ENCODE assay signal across 8 mouse cellular contexts in genomic region chr17:56830411-56831110, GRCm38 (mm10). TPM values are rescaled to one million over a fixed set of nuclear protein-coding genes. Genes with fewer than 3 reads are reported as not detected.
A peak's percentile ranks its signal among the peaks of the same experiment; 100 is the strongest.
DNase-seq lines count a peak whose midpoint lies in the region; ATAC-seq and TF ChIP-seq lines count a peak whose summit lies in the region.

Rfx2 (minus strand) TSS chr17:56831013.

- H3K36me3 ChIP-seq in kidney, postnatal 0 days (ENCODE audit: insufficient read depth, low read length), result no peaks in the 10 kb centered on the region
- H3K36me3 ChIP-seq in forebrain, embryonic 16.5 days (ENCODE audit: control insufficient read depth, insufficient read depth), result no peaks in the 10 kb centered on the region
- H3K36me3 ChIP-seq in liver, embryonic 15.5 days (replicated peaks), result no peaks in the 10 kb centered on the region
- no peaks in the 10 kb centered on the region for H3K36me3 ChIP-seq in stomach, postnatal 0 days (ENCODE audit: control insufficient read depth, insufficient read depth, low read length)

- H3K4me1 ChIP-seq in kidney, postnatal 0 days (replicated peaks; ENCODE audit: insufficient read depth, low read length), result peaks cover 7% of the 10 kb centered on the region; the same call in 1 of the 2 replicates
- H3K4me1 ChIP-seq in forebrain, embryonic 16.5 days (replicated peaks; ENCODE audit: control insufficient read depth, insufficient read depth, low read length), result peaks cover 13% of the 10 kb centered on the region
- H3K4me1 ChIP-seq in liver, embryonic 15.5 days (replicated peaks), result peaks cover 60% of the 10 kb centered on the region
- 0 out of 2 replicates have a peak, but pooled peaks cover 3% of the 10 kb centered on the region for H3K4me1 ChIP-seq in stomach, postnatal 0 days (replicated peaks; ENCODE audit: control insufficient read depth, insufficient read depth)

- ATAC-seq in kidney, postnatal 0 days (replicated peaks; ENCODE audit: low FRiP score, low read depth), result no peak
- no peak for ATAC-seq in forebrain, embryonic 16.5 days
- peak; percentile 7; the same call in 1 of the 2 replicates for ATAC-seq in liver, embryonic 15.5 days (ENCODE audit: insufficient read depth)
- ATAC-seq in stomach, postnatal 0 days (ENCODE audit: low FRiP score, low TSS enrichment), result no peak
- ATAC-seq in CD4-positive, CD25-positive, alpha-beta regulatory T cell, adult 4 months, result no peak
- ATAC-seq in granulocyte monocyte progenitor cell, adult 5-6 weeks (replicated peaks; ENCODE audit: poor library complexity, severe bottlenecking), result no peak

- TF ChIP-seq EP300 in stomach, postnatal 0 days (optimal IDR thresholded peaks at IDR 0.05), result no peak

- H3K4me3 ChIP-seq in kidney, postnatal 0 days (replicated peaks; ENCODE audit: low read depth, low read length), result peak within 1 kb of the TSS; percentile 61
- peak within 1 kb of the TSS; percentile 51 for H3K4me3 ChIP-seq in forebrain, embryonic 16.5 days (replicated peaks; ENCODE audit: low read length)
- peak within 1 kb of the TSS; percentile 87 for H3K4me3 ChIP-seq in liver, embryonic 15.5 days (replicated peaks)
- peak within 1 kb of the TSS; percentile 66 for H3K4me3 ChIP-seq in stomach, postnatal 0 days (ENCODE audit: low read depth, low read length)

- H3K27me3 ChIP-seq in kidney, postnatal 0 days (ENCODE audit: insufficient read depth, low read length), result no peaks in the 10 kb centered on the region
- H3K27me3 ChIP-seq in forebrain, embryonic 16.5 days (replicated peaks; ENCODE audit: control insufficient read depth, insufficient read depth, low read length), result peaks cover 3% of the 10 kb centered on the region; the same call in 1 of the 2 replicates
- H3K27me3 ChIP-seq in liver, embryonic 15.5 days, result peaks cover 17% of the 10 kb centered on the region; the same call in 1 of the 2 replicates
- no peaks in the 10 kb centered on the region for H3K27me3 ChIP-seq in stomach, postnatal 0 days (ENCODE audit: control insufficient read depth, insufficient read depth, low read length)

- TF ChIP-seq CTCF in kidney, postnatal 0 days (IDR thresholded peaks at IDR 0.05; ENCODE audit: low read depth), result no peak
- TF ChIP-seq CTCF in stomach, postnatal 0 days (IDR thresholded peaks at IDR 0.05; ENCODE audit: low read depth), result no peak

- peak within 1 kb of the TSS; percentile 51; the same call in 1 of the 2 replicates for H3K9ac ChIP-seq in kidney, postnatal 0 days (ENCODE audit: low read depth, low read length)
- peak within 1 kb of the TSS; percentile 48 for H3K9ac ChIP-seq in forebrain, embryonic 16.5 days (replicated peaks; ENCODE audit: low read depth, low read length)
- peak within 1 kb of the TSS; percentile 90 for H3K9ac ChIP-seq in liver, embryonic 15.5 days
- peak within 1 kb of the TSS; percentile 70 for H3K9ac ChIP-seq in stomach, postnatal 0 days (ENCODE audit: low read length)

- WGBS in kidney, postnatal 0 days, result under 1% methylated on average over 33 of the region's 62 CpGs
- WGBS in forebrain, embryonic 16.5 days, result under 1% methylated on average over 25 of the region's 62 CpGs
- under 1% methylated on average over 56 of the region's 62 CpGs for WGBS in liver, embryonic 15.5 days (ENCODE audit: insufficient replicate concordance)
- under 1% methylated on average over 11 of the region's 62 CpGs for WGBS in stomach, postnatal 0 days

- DNase-seq in kidney, postnatal 0 days (ENCODE audit: low spot score), result peak; percentile 9
- DNase-seq in kidney, postnatal 14 days, result no peak
- peak; percentile 6 for DNase-seq in brain, adult 2 months (ENCODE audit: low read depth, low spot score)
- DNase-seq in stomach, postnatal 0 days (ENCODE audit: low spot score), result no peak

- no peaks in the 10 kb centered on the region for H3K9me3 ChIP-seq in kidney, postnatal 0 days (replicated peaks; ENCODE audit: low read length)
- no peaks in the 10 kb centered on the region for H3K9me3 ChIP-seq in forebrain, embryonic 16.5 days (ENCODE audit: control insufficient read depth, low read length)
- no peaks in the 10 kb centered on the region for H3K9me3 ChIP-seq in liver, embryonic 15.5 days (replicated peaks)
- H3K9me3 ChIP-seq in stomach, postnatal 0 days (ENCODE audit: control insufficient read depth, low read length), result no peaks in the 10 kb centered on the region

- peak within 1 kb of the TSS; percentile 94 for H3K4me2 ChIP-seq in kidney, postnatal 0 days (ENCODE audit: low read length)
- peak within 1 kb of the TSS; percentile 64 for H3K4me2 ChIP-seq in forebrain, embryonic 16.5 days (ENCODE audit: low read length)
- H3K4me2 ChIP-seq in liver, embryonic 15.5 days, result peak within 1 kb of the TSS; percentile 87
- H3K4me2 ChIP-seq in stomach, postnatal 0 days (replicated peaks; ENCODE audit: low read depth), result peak within 1 kb of the TSS; percentile 89

- no peak within 1 kb of the TSS for H3K27ac ChIP-seq in kidney, postnatal 0 days
- H3K27ac ChIP-seq in forebrain, embryonic 16.5 days (ENCODE audit: low read length), result no peak within 1 kb of the TSS
- peak within 1 kb of the TSS; percentile 94 for H3K27ac ChIP-seq in liver, embryonic 15.5 days (replicated peaks)
- no peak within 1 kb of the TSS for H3K27ac ChIP-seq in stomach, postnatal 0 days (replicated peaks)

RNA-seq across cellular contexts. Expression of gene Rfx2, which starts in this region (rescaled TPM):
- polyA plus RNA-seq in kidney, postnatal 0 days (2015; fragmentation: Nextera tagmentation; extraction: Ambion mirVana), result 1.6 and 2.1 TPM in 2 replicates
- 3.7 and 4.2 TPM in 2 replicates for polyA plus RNA-seq in forebrain, embryonic 16.5 days (2015; fragmentation: Nextera tagmentation; extraction: Ambion mirVana)
- polyA plus RNA-seq in liver, embryonic 15.5 days (2015; fragmentation: Nextera tagmentation; extraction: Ambion mirVana), result 11.9 and 14.6 TPM in 2 replicates
- polyA plus RNA-seq in stomach, postnatal 0 days (2015; fragmentation: Nextera tagmentation; extraction: Ambion mirVana), result 3.2 and 3.3 TPM in 2 replicates
- polyA plus RNA-seq in CD4-positive, CD25-positive, alpha-beta regulatory T cell, adult 4 months (2017; shearing (Covaris generic)), result 1 to 10 TPM; 1.2 to 2.1 TPM
- total RNA-seq in granulocyte monocyte progenitor cell, adult 5-6 weeks (2014; fragmentation: Nextera tagmentation), result 4.4 and 6.4 TPM in 2 replicates
- 1.6 and 2.8 TPM in 2 replicates for total RNA-seq in granulocyte monocyte progenitor cell, adult 5-6 weeks (2017)

Comparison
In these comparisons a context has a peak if more than half of its experiments do, and no peak if none do; other contexts are left out.
1. DNase-seq: peak in kidney, postnatal 0 days (single experiment) and brain, adult 2 months (single experiment); none in kidney, postnatal 14 days (single experiment) and stomach, postnatal 0 days (single experiment).
2. Peak in every context shown above with its lines, with median percentiles within 50 percentile points of each other: H3K4me2 ChIP-seq, H3K4me3 ChIP-seq and H3K9ac ChIP-seq.